Mouse (Mus musculus) forebrain, embryonic 12.5 days (tissue): ENCODE measurements around the gene Ccdc85c. TPM values are rescaled to one million over a fixed set of nuclear protein-coding genes. Genes with fewer than 3 reads are reported as not detected.

Experiments used
- ATAC-seq: fragments of 200-750 bp; cut with Nextera tagmentation; 2 replicates; pipeline ENCODE4 v1.8.0; 2017; ENCODE audit warnings: moderate TSS enrichment; ENCODE audit not compliant: low FRiP score
- H3K27ac ChIP-seq: fragments of 300-500 bp; sonication (generic); 2 replicates; pipeline ENCODE4 v1.5.1; 2016; ENCODE audit warnings: mild to moderate bottlenecking
- H3K27me3 ChIP-seq: fragments of 300-500 bp; sonication (generic); 2 replicates; pipeline ENCODE4 v1.6.1; 2016; ENCODE audit warnings: mild to moderate bottlenecking
- H3K36me3 ChIP-seq: fragments of 300-500 bp; sonication (generic); replicated peaks from 2 replicates; pipeline ENCODE4 v1.6.1; 2016; ENCODE audit warnings: mild to moderate bottlenecking
- H3K4me1 ChIP-seq: fragments of 300-500 bp; sonication (generic); 2 replicates; pipeline ENCODE4 v1.6.1; 2016
- H3K4me2 ChIP-seq: fragments of 300-500 bp; sonication (generic); 2 replicates; pipeline ENCODE4 v1.6.1; 2016; ENCODE audit warnings: mild to moderate bottlenecking, moderate library complexity
- H3K4me3 ChIP-seq: fragments of 300-500 bp; sonication (generic); replicated peaks from 2 replicates; pipeline ENCODE4 v1.5.1; 2016; ENCODE audit warnings: mild to moderate bottlenecking
- H3K9ac ChIP-seq: fragments of 300-500 bp; sonication (generic); 2 replicates; pipeline ENCODE4 v1.6.1; 2016; ENCODE audit warnings: mild to moderate bottlenecking
- H3K9me3 ChIP-seq: fragments of 300-500 bp; sonication (generic); 2 replicates; pipeline ENCODE4 v1.6.1; 2016
- WGBS: fragments of 180-500 bp; shearing (Covaris S2); methylation state at CpG from one replicate; pipeline ENCODE4 v1.1.7; 2016; 5-methylcytosine and 5-hydroxymethylcytosine counted together
- polyA plus RNA-seq: library from polyadenylated mRNA; unstranded; fragments of >200 nt; fragmentation: Nextera tagmentation; extraction: Ambion mirVana; gene quantifications from 2 replicates; pipeline ENCODE4 v1.2.1, GENCODE M21; 2016

Ccdc85c gene
- polyA plus RNA-seq, 1 experiment from 2014 or later: 10.7 TPM

- 63% methylated on average over 17 of the region's 18 CpGs for WGBS
- H3K4me1 ChIP-seq: peaks cover 66% of the 10 kb centered on the region
- H3K36me3 ChIP-seq: no peaks in the 10 kb centered on the region
- H3K9me3 ChIP-seq: 0 out of 2 replicates have a peak, but pooled peaks cover 6% of the 10 kb centered on the region
- H3K27ac ChIP-seq: peak overlapping the region; percentile 53; the same call in 1 of the 2 replicates
- H3K27me3 ChIP-seq: no peaks in the 10 kb centered on the region
- H3K4me3 ChIP-seq: no peak overlapping the region
- no peak overlapping the region for H3K4me2 ChIP-seq
- no peak overlapping the region for H3K9ac ChIP-seq
- no peak for ATAC-seq
Observed at GRCm38 (mm10) chr12:108230821-108231794, 44.1 kb downstream of the Ccdc85c start.

DNA sequence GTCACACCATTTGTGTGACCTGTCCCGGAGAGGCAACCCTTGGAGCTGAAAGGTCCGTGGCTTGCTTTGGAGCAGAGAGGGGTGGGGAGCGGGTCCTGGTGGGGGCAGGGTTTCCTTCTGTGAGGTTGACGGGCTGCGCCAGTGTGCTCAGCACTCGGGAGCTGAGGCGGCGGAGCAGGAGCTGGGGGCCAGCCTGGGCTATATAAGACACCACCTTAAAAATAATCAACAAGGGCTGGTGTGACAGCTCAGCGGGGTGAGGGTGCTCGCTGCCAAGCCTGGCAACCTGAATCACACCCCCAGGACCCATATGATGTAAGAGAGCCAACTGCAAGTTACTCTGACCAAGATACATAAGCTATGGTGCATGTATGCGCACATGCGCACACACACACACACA lies 45.1 kb downstream of the Ccdc85c start:
- no peaks in the 10 kb centered on the region for H3K36me3 ChIP-seq
- no peak overlapping the region for H3K27ac ChIP-seq
- 83% methylated on average over 12 of the region's 12 CpGs for WGBS
- no peak overlapping the region for H3K9ac ChIP-seq
- H3K27me3 ChIP-seq: no peaks in the 10 kb centered on the region
- no peak for ATAC-seq
- H3K4me2 ChIP-seq: no peak overlapping the region
- no peak overlapping the region for H3K4me3 ChIP-seq
- H3K9me3 ChIP-seq: 0 out of 2 replicates have a peak, but pooled peaks cover 6% of the 10 kb centered on the region
- H3K4me1 ChIP-seq: peaks cover 66% of the 10 kb centered on the region

DNA sequence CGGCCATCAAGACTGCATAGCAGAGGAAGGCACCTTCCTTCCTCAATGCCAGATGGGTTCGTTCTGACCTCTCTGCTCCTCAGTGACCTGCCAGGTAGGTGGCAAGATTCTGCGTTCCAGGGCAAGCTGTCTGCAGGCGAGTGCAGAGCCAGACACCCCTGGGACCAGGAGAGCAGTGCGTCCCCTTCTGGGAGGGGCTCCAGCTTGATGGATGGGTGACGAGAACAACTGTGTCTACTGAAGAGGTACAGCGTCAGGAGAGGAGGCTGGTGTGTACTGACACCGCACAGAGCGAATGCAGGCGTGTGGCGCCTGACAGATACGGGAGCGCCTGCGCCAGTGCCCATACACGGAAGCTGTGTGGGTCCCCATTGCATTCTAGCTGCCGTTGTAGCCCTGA lies 47.7 kb downstream of the Ccdc85c start:
- no peak for ATAC-seq
- WGBS: 89% methylated on average over 16 of the region's 16 CpGs
- H3K4me2 ChIP-seq: no peak overlapping the region
- H3K27ac ChIP-seq: no peak overlapping the region
- H3K9ac ChIP-seq: no peak overlapping the region
- peaks cover 86% of the 10 kb centered on the region for H3K4me1 ChIP-seq
- no peaks in the 10 kb centered on the region for H3K9me3 ChIP-seq
- no peaks in the 10 kb centered on the region for H3K36me3 ChIP-seq
- no peak overlapping the region for H3K4me3 ChIP-seq
- no peaks in the 10 kb centered on the region for H3K27me3 ChIP-seq

DNA sequence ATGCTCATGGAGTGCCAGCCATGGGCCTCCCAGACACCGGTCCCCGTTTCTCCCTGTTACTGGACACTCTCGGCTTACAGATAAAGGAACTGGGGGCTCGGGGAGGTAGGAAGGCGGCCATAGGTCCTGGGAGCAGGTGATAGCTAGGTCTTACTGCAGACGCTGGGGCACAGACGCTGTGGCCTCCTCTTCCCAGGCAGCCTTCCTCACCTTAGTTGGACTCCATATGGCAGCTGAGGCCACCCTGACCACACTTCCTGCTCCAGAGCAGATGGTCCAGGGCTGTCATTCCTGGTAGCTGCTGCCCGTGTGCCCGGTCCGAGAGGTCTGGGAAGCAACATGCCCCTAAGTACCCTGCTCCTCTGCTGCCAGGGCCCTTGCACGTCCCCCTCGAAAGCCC lies 48.3 kb downstream of the Ccdc85c start:
- WGBS: 92% methylated on average over 12 of the region's 12 CpGs
- ATAC-seq: no peak
- no peak overlapping the region for H3K27ac ChIP-seq

DNA sequence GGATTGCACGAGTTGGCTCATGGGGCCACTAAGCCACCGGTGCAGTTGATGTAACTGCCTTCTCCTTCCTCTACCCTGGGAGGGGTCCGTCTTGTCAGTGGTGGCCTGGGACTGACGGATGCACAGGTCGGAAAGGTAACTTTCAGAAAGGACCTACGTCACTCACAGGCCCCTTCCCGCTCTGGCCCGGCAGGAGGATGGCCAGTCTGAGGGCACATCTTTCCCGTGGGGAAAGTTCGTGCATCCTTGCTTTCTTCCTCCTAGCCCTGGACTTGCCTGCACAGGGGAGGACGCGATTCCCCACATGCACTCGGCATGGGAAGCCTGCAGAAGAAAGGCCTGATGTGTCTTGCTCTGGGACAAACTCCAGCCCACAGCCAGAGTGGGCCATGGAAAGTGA lies 49.0 kb downstream of the Ccdc85c start:
- H3K36me3 ChIP-seq: no peaks in the 10 kb centered on the region
- no peak overlapping the region for H3K27ac ChIP-seq
- no peak overlapping the region for H3K4me2 ChIP-seq
- no peaks in the 10 kb centered on the region for H3K27me3 ChIP-seq
- 77% methylated on average over 13 of the region's 13 CpGs for WGBS
- H3K9me3 ChIP-seq: no peaks in the 10 kb centered on the region
- H3K4me1 ChIP-seq: peaks cover 78% of the 10 kb centered on the region
- ATAC-seq: no peak
- H3K4me3 ChIP-seq: no peak overlapping the region
- peak overlapping the region; percentile 17; the same call in 1 of the 2 replicates for H3K9ac ChIP-seq

More for the DNA sequence above, 48.3 kb downstream of the Ccdc85c start:
- Histone ChIP-seq H3K4me3 (no peak overlapping the region), H3K36me3 (no peaks in the 10 kb centered on the region), H3K4me1 (peaks cover 81% of the 10 kb centered on the region), H3K9me3 (no peaks in the 10 kb centered on the region), H3K27me3 (no peaks in the 10 kb centered on the region), H3K4me2 (no peak overlapping the region), H3K9ac (0 out of 2 replicates have a peak overlapping the region, but pooled peaks have one; percentile 17)

- no peaks in the 10 kb centered on the region for H3K27me3 ChIP-seq
- ATAC-seq: no peak
- no peak overlapping the region for H3K27ac ChIP-seq
- H3K4me2 ChIP-seq: no peak overlapping the region
- H3K4me1 ChIP-seq: peaks cover 78% of the 10 kb centered on the region
- H3K4me3 ChIP-seq: no peak overlapping the region
- H3K36me3 ChIP-seq: no peaks in the 10 kb centered on the region
- peak overlapping the region; percentile 17; the same call in 1 of the 2 replicates for H3K9ac ChIP-seq
- no peaks in the 10 kb centered on the region for H3K9me3 ChIP-seq
- WGBS: 69% methylated on average over 7 of the region's 7 CpGs
Observed at GRCm38 (mm10) chr12:108225781-108226180, 49.4 kb downstream of the Ccdc85c start.

DNA sequence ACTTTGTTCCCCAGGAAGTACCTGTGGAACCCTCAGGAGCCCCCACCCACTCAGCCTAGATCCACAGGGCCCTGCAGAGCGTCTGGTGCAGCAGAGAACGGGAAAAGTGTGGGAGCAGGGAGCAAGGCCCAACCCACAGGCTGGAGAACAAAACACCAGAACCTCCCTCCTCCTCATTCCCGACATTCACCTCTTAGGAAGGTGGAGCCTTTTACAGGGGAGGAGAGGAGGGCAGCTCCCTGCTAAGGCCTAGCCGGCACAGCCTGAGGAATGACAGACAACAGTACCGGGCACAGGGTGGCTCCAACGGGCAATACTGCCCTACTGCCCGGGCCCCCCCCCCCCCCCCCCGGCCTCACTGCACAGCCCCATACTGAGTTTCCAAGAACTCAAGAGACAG lies 51.9 kb downstream of the Ccdc85c start:
- Histone ChIP-seq H3K36me3 (no peaks in the 10 kb centered on the region), H3K4me2 (no peak overlapping the region), H3K9ac (no peak overlapping the region), H3K4me3 (no peak overlapping the region), H3K4me1 (peaks cover 88% of the 10 kb centered on the region), H3K9me3 (no peaks in the 10 kb centered on the region), H3K27ac (no peak overlapping the region), H3K27me3 (no peaks in the 10 kb centered on the region)
- no peak for ATAC-seq
- 21% methylated on average over 7 of the region's 8 CpGs for WGBS

DNA sequence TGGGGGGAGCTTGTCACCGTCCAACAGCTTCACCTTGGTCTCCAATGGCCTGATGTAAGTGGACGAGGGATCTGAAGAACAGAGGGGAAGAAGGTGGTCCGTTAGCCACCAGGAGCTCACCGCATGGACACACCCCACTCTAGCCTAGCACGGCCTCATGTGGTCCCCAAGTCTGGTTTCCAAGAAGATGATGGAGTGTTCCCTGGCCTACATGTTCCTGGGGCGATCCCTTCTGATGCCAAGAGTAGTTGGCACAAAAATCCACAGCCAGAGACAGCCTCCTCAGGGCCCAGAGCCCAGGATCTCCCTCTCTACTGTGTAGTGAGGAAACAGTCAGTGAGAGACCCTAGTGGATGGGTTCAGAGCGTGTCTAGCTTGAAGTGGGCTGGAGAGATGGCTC lies 53.5 kb downstream of the Ccdc85c start:
- H3K9ac ChIP-seq: no peak overlapping the region
- no peak overlapping the region for H3K4me2 ChIP-seq
- 94% methylated on average over 7 of the region's 7 CpGs for WGBS
- no peak overlapping the region for H3K27ac ChIP-seq
- H3K9me3 ChIP-seq: no peaks in the 10 kb centered on the region
- ATAC-seq: no peak
- peaks cover 92% of the 10 kb centered on the region for H3K4me1 ChIP-seq
- no peaks in the 10 kb centered on the region for H3K36me3 ChIP-seq
- no peak overlapping the region for H3K4me3 ChIP-seq
- no peaks in the 10 kb centered on the region for H3K27me3 ChIP-seq

- ATAC-seq: peak; percentile 19
- Histone ChIP-seq H3K4me2 (no peak overlapping the region), H3K4me3 (no peak overlapping the region), H3K27ac (no peak overlapping the region; the same call in 1 of the 2 replicates), H3K9me3 (no peaks in the 10 kb centered on the region), H3K4me1 (peaks cover 92% of the 10 kb centered on the region), H3K36me3 (no peaks in the 10 kb centered on the region), H3K27me3 (0 out of 2 replicates have a peak, but pooled peaks cover under 1% of the 10 kb centered on the region), H3K9ac (no peak overlapping the region)
- WGBS: 67% methylated on average over 10 of the region's 10 CpGs
Observed at GRCm38 (mm10) chr12:108221206-108221605, 54.0 kb downstream of the Ccdc85c start.

DNA sequence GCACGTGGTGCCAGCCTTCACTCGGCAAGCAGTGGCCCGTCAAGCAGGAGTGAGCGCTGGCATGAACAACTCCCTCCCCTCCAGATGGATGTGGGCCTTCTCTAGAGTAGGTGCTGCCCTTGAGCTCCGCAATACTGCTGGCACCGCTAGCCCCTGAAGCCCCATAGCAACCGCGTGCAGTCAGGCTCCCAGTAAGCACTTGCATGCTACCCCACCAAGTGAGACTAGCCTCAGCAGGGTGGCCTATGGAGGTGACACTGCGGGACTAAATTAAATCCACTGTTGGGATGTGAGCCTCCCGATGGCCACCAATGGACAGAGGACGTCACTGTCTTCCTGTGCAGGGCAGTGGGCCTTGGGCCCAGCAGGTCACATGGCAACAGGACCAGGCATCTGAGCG lies 54.6 kb downstream of the Ccdc85c start:
- Histone ChIP-seq H3K27ac (peak overlapping the region; percentile 16), H3K4me1 (peaks cover 89% of the 10 kb centered on the region), H3K9me3 (no peaks in the 10 kb centered on the region), H3K4me2 (no peak overlapping the region), H3K4me3 (no peak overlapping the region), H3K36me3 (no peaks in the 10 kb centered on the region), H3K9ac (no peak overlapping the region), H3K27me3 (0 out of 2 replicates have a peak, but pooled peaks cover 3% of the 10 kb centered on the region)
- 67% methylated on average over 12 of the region's 12 CpGs for WGBS
- no peak; the same call in 1 of the 2 replicates for ATAC-seq

DNA sequence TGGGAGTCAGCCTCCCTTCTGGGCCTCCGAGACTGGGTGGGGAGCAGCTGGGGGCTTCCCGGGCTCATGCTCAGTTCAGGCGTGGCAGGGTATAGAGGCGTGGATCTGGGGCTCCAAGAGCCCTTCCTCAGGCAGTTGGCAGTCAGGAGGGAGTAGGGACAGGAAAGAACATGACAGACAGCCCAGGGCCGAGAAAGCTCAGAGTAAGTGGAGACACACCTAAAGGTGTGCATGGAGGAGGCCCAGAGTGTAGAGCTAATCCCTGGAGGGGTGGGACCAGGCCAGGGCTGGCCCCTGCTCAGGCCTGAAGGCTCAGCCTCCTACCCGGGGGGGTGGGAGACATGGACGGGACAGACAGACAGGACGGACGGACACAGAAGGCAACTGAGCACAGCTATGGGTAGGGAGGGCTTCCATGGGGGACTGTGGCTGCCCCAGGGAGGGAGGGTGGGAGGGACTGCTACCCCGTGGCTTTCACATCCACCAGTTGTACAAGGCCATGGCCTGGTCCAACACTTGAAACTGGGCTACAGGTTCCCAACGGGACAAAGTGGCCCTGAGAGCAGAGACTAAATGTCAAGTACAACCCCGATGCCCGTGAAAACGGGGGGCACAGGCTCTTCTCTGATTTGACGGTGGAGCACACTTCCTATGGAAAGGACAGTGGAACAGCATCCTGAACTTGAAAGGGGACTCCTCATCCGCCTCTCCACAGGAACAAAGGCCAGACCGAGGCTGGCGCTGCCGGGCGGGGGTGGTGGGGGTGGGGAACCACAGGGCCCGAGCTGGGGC lies 55.2 kb downstream of the Ccdc85c start:
- Histone ChIP-seq H3K36me3 (no peaks in the 10 kb centered on the region), H3K4me3 (no peak overlapping the region), H3K27me3 (peaks cover 7% of the 10 kb centered on the region; the same call in 1 of the 2 replicates), H3K9ac (peak overlapping the region; percentile 29; the same call in 1 of the 2 replicates), H3K9me3 (no peaks in the 10 kb centered on the region), H3K4me1 (peaks cover 86% of the 10 kb centered on the region), H3K4me2 (no peak overlapping the region; the same call in 1 of the 2 replicates), H3K27ac (peak overlapping the region; percentile 71)
- WGBS: 68% methylated on average over 18 of the region's 21 CpGs
- ATAC-seq: peak; percentile 5; the same call in 1 of the 2 replicates

- H3K4me2 ChIP-seq: no peak overlapping the region
- H3K27me3 ChIP-seq: peaks cover 15% of the 10 kb centered on the region
- peak overlapping the region; percentile 71 for H3K27ac ChIP-seq
- WGBS: 60% methylated on average over 15 of the region's 15 CpGs
- no peak overlapping the region for H3K4me3 ChIP-seq
- 0 out of 2 replicates have a peak overlapping the region, but pooled peaks have one; percentile 21 for H3K9ac ChIP-seq
- no peak for ATAC-seq
- no peaks in the 10 kb centered on the region for H3K36me3 ChIP-seq
- no peaks in the 10 kb centered on the region for H3K9me3 ChIP-seq
- peaks cover 86% of the 10 kb centered on the region for H3K4me1 ChIP-seq
Observed at GRCm38 (mm10) chr12:108219163-108219562, 56.1 kb downstream of the Ccdc85c start.
